Mouse (Mus musculus) left cerebral cortex, postnatal 36 days (tissue): Measurements from ENCODE around the gene Eif4g1. TPM values are rescaled to one million over a fixed set of nuclear protein-coding genes. Genes with fewer than 3 reads are reported as not detected.

Experiments
- DNase-seq, 2 experiments: peaks; one replicate each; pipeline ENCODE4 v3.0.0; 2021 to 2022; ENCODE audit warnings: low spot score in 2 of 2, mixed read lengths in 1 of 2
- intact Hi-C: fragments of 180-260 bp; cut with DNase I; formaldehyde crosslinking; loops from one replicate; pipeline ENCODE4 v1.15.1; 2025
- total RNA-seq, 2 experiments: library from RNA; stranded (reverse); gene quantifications; 2 replicates each; pipeline ENCODE4 v1.2.3; 2021

The Eif4g1 gene
- total RNA-seq, 2 experiments from 2014 or later = 281 to 286 TPM

DNA sequence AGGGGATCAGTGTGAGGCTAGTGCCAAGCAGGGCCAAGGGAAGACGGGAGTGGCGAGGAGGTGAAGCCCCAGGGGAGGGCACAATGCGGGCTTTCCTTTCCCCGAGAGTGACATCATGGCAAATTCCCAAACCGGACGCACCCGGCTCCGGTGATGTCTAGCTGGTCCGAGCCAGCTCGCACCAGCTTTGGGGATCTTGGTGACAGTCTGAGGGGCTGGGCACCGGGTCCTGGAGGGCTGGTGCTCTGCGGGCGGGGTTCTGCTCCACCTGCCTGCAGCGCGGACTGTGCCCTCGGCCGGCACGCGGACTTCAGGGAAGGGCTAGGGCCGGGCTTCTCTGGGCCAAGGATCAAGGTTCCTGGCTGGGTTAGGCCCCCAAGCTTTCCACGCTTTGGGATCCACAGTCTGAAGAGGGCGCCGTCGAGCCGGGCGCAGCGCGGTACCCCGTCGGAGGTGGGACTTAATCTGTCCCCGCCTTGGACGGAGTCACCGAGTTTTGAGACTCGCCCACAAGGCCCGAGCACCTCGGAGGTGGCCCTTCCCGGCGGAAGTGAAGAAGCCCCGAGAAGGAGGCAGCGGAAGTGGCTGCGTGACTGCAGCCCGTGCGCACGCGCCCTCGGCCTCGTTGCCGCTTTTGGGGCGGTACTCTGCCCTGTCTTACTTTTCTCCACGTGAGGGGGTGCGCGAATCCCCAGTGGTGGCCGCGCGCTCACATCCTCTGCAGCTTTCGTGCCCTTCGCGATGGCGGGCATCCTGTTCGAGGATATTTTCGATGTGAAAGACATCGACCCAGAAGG, 49.3 kb downstream of the Eif4g1 start, which contains the start of the genes Polr2h and Clcn2:
Gene Polr2h (plus strand): TSS at position 485 of the 797 bp plus-strand sequence.
Gene Clcn2 (minus strand): TSS at position 566 of the 797 bp plus-strand sequence.
- intact Hi-C loops = loop anchor here (5.0 kb wide), 3 partner anchors 45 to 475 kb away; no protein-coding TSS in a partner anchor

DNA sequence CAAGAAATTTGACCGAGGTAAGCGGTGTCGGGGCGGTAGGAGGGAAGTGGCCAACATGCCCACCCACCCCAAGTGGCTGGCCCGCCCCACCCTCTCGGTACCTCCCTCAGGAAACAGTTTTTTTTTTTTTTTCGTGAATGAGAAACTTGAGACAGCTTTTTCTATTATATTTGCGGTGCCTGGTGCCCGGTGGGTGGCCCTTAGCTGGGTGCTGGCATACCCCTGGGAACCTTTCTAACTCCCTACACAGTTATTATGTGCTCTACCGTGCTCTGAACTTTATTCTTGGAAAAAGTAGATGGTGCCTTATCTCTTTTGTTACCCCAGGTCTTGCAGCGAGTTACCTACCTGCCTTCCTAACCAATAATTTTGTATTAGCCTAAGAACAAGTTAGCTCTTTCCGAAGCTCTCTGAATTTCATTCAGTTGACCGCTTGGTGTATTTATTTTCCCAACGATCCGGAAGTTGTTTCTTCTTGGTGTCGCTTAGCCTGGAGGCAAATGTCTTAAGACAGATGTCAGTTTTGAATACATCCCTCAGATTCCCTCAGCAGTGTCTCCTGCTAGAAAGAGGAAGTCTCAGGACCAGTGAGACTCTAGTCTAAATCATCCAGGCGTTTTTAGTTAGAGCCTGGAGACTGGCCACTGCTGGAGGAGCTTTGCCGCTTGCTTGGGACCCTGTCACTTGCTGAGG, 50.0 kb downstream of the Eif4g1 start:
- DNase-seq = no peak
- intact Hi-C loops = loop anchor here (5.0 kb wide), 3 partner anchors 44 to 474 kb away; no protein-coding TSS in a partner anchor

More for the DNA sequence above, 49.3 kb downstream of the Eif4g1 start, which contains the start of the genes Polr2h and Clcn2:
- DNase-seq = peak; percentile 97 to 98

DNA sequence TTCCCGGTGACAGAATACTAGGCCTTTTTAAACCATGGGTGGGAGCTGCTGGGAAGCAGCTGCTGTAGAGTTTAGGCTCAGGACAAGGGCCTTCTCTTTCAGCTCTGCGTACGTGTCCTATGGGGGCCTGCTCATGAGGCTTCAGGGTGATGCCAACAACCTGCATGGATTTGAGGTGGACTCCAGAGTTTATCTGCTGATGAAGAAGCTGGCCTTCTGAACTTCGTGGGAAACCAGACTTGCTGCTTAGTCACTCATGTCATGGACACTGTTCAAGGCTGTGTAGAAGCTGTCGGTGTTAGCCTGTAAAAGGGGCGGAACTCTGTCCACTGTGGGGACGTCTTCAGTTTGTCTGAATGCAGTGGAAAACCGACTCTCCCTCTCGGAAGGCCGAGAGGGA, 53.7 kb downstream of the Eif4g1 start:
- intact Hi-C loops = no loop called here

DNA sequence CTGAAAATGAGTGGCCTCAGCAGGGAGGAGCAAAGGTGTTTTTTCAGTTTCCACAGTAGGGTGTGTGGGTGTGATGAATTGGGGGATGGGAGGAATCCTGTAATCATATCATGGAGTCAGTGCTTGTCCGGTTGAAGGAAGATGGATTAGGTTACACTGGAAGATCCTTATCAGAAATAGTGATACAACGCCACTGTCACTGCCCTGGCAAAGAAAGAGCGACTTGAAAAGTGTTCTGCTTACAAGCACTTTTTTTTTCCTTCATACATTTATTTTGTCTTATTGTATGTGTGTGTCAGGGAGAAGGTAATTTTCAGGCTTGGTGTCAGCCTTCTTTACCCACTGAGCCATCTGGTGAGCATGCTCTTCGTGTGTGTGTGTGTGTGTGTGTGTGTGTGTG, 54.6 kb downstream of the Eif4g1 start:
- intact Hi-C loops = no loop called here

More for the DNA sequence above, 53.7 kb downstream of the Eif4g1 start:
- no peak for DNase-seq

DNA sequence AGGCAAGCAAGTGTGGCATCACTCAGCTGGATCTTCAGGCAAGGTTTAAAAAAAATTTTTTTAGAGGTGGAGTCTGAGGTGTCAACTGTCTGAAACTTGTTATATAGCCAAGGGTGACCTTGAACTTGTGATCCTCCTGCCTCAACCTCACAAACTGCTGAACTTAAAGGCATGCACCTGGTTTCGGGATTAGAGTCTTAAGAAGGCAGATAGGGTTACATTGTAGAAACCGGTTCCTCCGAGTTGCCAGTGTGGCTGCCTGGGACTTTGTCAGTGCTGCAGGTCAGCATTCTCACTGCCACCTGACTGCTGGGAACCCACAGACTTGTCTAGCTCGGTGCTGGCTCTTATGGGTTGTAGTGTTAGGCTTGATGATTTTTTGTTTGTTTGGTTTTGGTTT, 55.1 kb downstream of the Eif4g1 start:
- intact Hi-C loops = no loop called here
- DNase-seq = no peak

More for the DNA sequence above, 54.6 kb downstream of the Eif4g1 start:
- DNase-seq = no peak

DNA sequence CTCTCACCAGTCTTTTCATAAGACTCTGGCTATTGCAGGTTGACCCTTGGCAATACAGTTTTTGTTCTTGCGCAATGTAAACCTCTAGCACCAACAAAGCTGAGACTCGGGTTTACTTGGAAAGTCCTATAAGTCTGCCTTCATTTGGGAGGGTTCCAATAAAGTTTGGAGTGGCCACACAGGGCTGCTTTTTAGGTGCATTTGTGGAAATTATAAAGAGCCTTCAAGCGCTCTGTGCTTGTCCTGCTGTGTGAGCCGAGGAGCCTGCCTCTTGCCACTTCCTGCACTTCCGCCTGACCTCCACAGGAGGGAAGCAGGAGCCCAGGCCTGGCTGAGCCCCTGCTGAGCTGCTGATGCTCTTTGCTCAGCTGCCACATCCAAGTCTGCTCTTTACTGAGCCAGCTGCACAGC, 56.2 kb downstream of the Eif4g1 start:
- intact Hi-C loops = no loop called here
- peak in 1 of 2 experiments; percentile 37 for DNase-seq

DNA sequence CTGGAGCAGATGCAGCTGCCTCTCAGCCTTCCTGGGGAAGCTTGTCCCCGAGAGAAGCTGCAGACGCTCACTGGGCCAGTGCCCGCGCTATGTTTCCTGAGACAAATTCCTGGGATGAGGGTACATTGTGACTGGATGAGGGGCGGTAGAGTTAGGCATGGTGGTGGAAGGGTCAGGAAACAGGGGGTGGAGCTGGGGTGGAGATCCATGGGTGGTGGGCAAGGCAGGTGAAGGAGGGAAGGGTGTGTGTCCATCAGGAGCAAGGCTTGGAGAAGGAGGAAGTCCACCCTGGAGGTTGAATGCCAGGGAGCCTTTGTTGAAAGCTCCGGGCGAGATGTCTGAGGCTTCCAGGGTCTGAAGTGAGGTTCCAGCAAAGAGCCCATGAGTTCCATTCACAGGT, 57.2 kb downstream of the Eif4g1 start:
- DNase-seq = no peak
- intact Hi-C loops = no loop called here

DNA sequence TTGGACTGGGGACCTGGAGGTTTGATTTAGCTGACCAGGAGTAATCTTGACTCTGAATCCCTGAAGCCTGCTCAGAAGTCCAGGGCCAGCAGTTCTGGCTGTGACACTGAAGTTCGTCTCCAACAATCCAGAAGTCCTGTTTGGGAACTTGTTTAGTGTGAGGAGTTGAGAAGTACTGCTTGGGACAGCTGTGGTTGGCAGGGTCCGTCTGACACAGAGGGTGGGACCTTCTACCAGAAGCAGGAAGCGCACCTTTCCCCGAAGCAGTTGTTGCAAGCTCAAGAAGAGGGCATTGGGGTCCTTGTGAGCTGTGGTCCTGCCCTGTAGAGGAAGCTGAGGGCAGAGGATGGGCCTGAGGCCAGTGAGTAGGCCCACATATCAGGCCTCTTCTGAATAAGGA, 57.6 kb downstream of the Eif4g1 start:
- intact Hi-C loops = no loop called here
- no peak for DNase-seq

DNA sequence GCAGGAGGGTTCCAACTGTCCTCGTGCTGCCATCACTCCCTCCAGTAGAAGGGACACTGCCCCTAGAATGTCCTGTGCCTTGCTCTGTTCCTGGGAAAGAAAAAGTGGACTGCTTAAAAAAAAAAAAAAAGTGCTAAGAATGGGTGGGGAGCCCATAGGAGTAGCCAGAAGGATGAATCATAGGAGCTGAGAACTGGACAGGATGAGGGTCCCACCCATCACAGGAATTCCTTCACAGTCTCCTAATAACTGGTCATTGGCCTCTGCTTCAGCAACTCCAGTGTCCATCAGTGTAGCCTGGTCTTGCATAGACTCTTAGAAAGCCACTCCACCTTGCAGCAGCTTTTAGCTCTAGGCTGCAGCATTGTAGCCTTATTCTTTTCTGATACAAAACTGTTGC, 58.3 kb downstream of the Eif4g1 start:
- DNase-seq = no peak
- intact Hi-C loops = no loop called here

DNA sequence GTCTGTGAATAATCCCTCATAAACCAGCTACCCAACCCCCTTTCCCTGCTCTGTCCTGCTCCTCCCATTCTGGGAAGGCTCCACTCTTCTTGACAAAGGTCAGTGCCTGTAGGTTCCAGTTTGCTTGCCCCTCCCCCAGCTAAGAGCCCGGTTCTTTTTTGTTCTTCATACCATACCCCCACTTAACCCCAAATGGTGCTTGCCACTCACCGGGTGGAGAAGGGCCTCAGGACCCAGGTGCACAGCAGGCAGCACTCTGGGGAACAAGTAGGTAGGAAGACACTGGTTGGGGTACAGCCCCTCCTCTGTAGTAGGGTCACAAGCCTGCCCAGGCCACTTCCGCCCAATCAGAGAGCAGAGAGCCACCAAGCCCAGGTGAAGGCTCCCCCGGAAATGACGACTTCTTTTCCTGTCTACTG, 62.2 kb downstream of the Eif4g1 start:
- no peak for DNase-seq
- intact Hi-C loops = no loop called here

DNA sequence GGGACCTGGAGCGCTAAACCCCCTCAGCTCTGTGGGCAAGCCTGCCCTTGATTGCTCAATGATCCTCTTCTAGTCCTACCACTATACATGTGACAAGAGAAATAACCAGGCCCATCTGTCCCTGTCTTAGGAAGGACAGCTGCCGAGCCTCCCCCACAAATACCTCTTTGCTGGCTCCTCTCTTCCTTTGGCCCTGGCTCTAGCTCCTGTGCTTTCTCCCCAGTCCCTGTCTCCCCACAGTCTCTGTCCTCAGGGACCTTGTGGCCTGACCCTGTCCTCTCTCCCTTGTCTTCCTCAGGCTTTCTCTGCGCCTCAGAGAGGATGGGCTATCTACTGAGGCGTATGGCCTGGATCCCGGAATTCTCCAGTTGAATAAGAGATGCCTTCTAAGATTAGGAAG, 63.6 kb downstream of the Eif4g1 start:
- peak in 1 of 2 experiments; percentile 68 for DNase-seq
- intact Hi-C loops = no loop called here

DNA sequence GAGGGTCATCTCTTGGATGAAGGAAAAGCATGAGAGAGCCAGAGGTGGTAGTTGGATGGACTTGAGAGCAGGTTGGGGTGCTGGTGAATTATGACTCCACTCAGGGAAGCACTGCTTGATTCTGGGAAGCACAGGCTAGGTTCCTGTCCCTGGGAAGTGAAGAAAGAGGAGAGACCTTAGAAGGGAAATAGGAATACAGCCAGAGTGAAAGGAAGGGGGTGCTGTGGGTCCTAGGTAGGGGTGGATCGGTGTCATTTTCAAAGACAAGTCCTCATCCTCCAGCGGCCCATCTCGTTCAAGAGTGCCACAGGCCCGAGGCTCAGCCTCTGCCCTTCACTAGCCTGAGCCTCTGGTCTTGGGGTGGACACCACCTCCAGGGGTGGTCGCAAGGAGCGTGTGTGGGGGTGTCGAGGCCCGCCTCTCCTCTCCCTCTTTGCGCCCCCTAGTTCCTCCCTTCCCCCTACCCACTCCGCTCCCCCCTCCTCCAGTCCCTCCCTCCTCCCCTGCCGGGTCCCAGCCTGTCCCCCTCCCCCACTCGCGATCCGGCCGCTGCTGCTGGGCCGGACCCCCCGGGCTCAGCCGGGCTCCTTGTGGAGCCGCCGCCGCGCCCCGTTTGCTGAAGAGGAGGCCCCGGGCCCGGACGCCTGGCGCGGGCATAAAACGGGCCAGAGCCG, 64.3 kb downstream of the Eif4g1 start:
- peak in 1 of 2 experiments; percentile 42 for DNase-seq
- intact Hi-C loops = no loop called here

DNA sequence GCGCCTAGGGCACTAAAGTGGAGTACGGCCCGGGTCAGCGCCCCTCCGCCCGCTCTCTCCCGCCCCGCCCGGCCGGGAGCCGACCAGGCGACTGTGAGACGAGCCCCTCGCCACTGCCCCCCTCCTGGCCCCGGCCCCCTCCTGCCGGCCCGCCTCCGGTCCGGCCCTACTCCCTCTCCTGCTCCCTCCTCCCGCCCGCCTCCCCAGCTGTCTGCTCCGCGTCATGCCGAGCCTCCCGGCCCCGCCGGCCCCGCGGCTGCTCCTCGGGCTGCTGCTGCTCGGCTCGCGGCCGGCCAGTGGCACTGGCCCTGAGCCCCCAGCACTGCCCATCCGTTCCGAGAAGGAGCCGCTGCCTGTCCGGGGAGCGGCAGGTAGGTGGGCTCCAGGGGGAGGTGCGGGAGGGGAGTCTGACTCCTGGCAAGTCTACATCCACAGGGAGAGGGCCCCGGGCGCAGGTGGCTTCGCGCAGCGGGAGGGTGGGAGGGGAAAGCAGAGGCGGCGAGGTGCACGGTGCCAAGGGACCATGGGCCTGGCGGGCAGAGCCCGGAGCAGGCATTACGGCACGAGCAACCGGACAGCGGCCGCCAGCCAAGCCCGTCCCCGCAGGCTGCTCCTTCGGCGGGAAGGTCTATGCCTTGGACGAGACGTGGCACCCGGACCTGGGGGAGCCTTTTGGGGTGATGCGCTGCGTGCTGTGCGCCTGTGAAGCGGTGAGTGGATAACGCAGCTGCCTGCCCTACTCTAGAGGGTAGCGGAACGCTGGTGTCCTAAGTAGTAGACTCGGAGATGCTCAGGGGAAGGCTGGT, 65.0 kb downstream of the Eif4g1 start, which contains the start of gene Chrd:
Gene Chrd (plus strand): TSS at position 203 of the 806 bp plus-strand sequence.
- DNase-seq = peak; percentile 65 to 77
- intact Hi-C loops = no loop called here

DNA sequence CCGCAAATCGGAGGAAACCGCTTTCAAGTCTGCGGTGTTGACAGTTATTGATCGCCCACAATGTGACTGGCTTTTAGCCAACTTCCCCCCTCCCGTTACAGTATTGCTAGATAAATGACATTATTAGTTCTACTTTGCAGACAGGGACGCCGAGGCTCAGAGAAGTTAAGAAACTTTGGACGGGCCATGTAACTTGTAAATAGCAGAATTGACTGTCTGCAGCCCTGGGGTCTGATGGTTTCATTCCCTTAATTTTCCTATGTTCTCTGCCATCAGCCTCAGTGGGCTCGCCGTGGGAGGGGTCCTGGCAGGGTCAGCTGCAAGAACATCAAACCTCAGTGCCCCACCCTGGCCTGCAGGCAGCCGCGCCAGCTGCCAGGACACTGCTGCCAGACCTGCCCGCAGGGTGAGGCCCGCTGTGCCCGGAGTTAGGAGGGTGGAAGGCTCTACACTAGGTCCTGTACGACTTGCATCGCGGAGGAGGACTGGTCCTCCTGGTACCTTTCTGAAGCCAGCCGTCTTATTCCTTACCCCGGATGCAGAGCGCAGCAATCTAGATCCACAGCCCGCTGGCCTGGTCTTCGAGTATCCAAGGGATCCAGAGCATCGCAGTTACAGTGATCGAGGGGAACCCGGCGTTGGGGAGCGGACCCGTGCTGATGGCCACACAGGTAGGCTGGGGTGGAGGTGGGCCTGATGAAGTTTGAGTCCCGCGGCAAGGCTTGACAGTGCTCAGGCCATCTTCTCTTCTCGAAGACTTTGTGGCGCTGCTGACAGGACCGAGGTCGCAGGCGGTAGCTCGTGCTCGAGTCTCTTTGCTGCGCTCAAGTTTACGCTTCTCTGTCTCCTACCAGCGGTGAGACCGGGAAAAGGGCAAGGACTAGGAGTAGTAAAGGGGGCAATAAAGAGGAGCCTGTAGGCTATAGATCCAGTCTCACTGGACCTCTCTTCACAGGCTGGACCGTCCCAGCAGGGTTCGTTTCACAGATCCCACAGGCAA, 65.9 kb downstream of the Eif4g1 start, which contains the start of gene Thpo:
Gene Thpo (minus strand): TSS at position 781 of the 1,000 bp plus-strand sequence.
- intact Hi-C loops = no loop called here
- DNase-seq = no peak

DNA sequence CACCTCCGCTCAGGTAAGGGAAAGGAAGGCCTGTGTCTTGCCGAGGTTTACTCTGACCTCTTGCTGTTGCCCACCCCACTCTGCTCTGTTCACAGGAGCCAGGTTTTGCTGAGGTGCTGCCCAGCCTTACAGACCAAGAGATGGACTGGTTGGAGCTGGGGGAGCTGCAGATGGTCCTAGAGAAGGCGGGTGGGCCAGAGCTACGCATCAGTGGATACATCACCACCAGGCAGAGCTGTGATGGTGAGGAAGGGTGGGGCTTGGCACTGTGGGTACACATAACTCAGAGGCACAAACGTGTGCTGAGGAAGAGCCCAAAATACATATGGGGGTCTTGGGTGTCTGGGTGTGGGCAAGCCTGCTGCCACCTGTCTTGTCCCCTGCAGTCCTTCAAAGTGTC, 67.5 kb downstream of the Eif4g1 start:
- intact Hi-C loops = no loop called here
- DNase-seq = no peak

DNA sequence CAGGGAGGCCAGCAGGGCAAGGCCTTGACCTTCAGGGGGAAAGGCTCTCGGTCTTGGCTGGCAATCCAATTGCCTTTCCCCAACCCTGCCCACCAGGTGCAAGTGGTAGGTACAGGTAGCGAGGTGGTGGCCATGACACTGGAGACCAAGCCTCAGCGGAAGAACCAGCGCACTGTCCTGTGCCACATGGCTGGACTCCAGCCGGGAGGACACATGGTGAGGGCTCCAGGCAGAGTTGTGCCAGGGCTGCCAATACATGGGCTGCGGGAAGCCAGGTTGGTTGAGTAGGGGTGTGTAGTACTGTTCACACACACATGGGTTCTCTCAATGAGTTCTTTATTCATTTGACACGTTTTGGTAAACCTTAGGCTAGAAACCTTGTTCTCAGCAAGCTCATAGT, 68.1 kb downstream of the Eif4g1 start:
- DNase-seq = no peak
- intact Hi-C loops = no loop called here

DNA sequence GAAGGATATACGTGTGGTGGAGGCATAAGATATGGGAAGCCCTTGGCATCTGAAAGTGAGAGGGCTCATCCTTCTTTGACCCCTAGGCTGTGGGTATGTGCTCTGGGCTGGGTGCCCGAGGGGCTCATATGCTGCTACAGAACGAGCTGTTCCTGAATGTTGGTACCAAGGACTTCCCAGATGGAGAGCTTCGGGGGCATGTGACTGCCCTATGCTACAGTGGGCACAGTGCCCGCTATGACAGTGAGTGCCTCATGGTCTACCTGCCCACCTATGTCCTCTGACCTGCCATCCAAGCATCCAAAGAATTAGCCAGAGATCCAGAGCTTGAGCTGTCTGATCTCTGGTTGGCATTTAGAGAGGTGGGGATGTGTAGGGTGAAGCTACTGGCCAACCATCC, 68.7 kb downstream of the Eif4g1 start:
- DNase-seq = no peak
- intact Hi-C loops = no loop called here

DNA sequence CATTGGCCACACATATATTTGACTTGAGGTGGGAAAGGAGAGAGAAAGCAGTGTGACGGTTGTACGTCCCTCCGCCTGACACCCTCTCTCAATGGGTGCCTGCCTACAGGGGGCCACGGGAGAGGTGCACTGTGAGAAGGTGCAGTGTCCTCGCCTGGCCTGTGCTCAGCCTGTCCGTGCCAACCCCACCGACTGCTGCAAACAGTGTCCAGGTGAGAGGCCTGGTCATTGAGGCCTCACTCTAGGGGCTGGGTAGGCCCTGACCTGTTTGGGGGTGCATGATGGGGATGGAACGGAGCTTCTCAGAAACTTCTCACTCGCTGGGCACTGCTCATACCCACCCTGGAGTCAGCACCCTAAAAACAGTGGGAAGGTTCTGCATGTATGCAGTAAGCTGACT, 71.7 kb downstream of the Eif4g1 start:
- DNase-seq = no peak
- intact Hi-C loops = no loop called here
